Mouse (Mus musculus): ENCODE measurements around the gene Ciao1.
"Not testable (repeated sequence)": the region's sequence is repeated elsewhere in the genome, so short reads cannot be mapped to it uniquely, and the experiment has no call there.

Gene Ciao1

DNA sequence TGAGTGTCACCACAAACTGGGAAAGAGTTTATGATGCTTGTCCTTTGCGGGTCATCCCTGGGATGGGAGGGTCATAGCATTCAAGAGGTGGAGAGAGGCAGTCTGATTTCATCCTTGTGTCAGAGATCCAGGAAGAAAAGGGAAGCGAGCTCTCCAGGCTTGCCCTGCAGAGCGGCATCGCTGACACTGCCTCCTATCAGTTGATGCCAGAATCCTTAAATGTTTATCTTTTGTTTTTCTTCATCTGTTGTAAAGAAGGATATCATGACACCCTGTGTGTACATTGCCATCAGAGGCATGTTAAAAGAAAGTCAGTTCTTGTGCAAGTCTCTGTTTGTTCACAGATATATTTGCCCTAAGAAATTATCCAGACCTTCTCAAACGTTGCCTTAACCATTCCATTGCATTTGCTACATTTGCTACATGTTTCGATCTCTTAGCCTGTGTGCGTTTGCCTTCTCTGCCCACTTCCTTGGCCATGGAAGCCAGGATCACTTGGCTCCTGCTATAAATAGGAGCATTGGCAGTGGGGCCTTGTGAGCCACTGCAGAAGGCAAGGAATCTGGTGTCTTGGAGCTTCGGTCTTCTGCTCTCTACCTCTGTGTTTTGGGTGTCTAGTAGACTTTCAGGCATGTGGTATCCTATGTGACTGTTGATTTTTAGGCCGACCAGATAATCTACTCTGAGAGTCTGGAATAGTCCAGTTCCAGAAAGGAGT lies 2.8 kb upstream of the Ciao1 start:
- ATAC-seq (ENCODE audit: low TSS enrichment), result no peak

DNA sequence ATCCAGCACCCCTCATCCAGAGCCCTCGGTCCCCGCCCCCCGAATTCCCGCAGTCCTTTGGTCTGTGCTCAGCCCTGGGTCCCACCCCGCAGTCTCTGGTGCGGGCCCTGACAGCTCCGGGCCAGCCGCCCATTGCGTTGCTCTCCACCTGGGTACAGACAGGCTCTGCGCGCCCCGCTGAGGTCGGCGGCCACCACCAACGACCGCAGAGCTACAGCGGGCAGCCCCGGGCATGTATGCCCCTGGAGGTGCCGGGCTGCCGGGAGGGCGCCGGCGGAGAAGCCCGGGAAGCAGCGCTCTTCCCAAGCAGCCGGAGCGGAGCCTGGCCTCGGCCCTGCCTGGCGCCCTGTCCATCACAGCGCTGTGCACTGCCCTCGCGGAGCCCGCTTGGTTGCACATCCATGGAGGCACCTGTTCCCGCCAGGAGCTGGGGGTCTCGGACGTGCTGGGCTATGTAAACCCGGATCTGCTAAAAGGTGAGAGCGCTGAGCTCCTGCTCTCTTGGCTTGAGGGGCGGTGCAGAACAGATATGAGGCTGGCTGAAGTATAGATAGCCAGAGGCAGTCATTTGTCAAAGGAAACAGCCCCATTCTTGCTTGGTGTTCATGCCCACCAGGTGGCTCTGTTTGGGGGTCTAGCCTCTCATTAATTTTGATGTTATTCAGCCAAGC lies 853 bp upstream of the Ciao1 start:
- peak; percentile 28 for ATAC-seq (ENCODE audit: low TSS enrichment)

DNA sequence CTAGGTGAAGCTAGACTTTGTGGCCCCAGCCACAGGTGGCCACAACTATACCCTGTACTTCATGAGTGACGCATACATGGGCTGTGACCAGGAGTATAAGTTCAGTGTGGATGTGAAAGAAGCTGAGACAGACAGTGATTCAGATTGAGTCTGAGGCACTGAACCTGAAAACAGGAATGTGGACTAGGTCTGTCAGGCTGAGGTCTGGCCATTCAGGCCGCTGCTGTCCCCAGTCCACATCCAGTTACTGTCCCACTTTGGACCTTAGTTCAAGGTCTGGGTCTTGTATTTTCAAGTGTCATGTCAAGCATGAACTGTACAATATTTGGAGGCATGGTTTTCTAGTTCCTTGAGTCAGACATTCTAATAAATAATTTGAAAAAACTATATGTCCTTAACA lies 7.6 kb downstream of the Ciao1 start:
- no peak for ATAC-seq (ENCODE audit: low TSS enrichment)

- no peak for ATAC-seq (ENCODE audit: low TSS enrichment)
Measured at GRCm38 (mm10) chr2:127237897-127238610, 9.6 kb downstream of the Ciao1 start.

GRCm38 (mm10) chr2:127225261-127225660 lies 22.4 kb downstream of the Ciao1 start:
- ATAC-seq (ENCODE audit: low TSS enrichment), result no peak

DNA sequence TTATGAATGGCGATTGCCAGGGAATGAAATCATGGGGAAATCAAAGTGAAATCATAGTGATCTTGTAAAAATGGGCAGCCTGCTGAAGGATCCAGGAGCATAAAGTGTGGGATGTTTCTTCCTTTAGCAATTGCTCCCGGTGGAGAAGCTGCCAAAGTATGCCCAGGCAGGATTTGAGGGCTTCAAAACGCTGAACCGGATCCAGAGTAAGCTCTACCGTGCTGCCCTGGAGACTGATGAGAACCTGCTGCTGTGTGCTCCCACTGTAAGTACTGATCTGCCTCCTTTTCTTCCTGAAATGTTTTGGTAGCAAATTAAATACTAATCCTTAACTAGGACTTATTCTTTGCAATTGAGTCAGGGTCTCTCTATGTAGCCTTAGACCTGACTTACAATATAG lies 29.9 kb downstream of the Ciao1 start:
- no peak for ATAC-seq (ENCODE audit: low TSS enrichment)

DNA sequence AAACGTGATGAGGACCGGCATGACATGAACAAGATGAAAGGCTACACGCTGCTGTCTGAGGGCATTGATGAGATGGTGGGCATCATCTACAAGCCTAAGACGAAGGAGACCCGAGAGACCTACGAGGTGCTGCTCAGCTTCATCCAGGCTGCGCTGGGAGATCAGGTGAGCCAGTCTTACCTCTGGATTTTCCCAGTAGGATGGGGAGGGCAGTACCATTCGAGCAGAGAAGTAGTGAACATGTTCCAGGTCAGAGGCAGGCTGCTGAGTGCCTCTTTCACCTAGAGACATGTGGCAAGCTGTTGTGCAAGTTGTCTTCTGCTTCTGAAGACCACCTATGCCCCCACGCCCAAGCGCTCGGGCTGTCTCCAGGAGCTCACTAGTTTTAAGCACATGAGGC lies 36.9 kb downstream of the Ciao1 start:
- no peak for ATAC-seq (ENCODE audit: low TSS enrichment)

- no peak for ATAC-seq (ENCODE audit: low TSS enrichment)
Measured at GRCm38 (mm10) chr2:127208452-127208769, 39.2 kb downstream of the Ciao1 start.

DNA sequence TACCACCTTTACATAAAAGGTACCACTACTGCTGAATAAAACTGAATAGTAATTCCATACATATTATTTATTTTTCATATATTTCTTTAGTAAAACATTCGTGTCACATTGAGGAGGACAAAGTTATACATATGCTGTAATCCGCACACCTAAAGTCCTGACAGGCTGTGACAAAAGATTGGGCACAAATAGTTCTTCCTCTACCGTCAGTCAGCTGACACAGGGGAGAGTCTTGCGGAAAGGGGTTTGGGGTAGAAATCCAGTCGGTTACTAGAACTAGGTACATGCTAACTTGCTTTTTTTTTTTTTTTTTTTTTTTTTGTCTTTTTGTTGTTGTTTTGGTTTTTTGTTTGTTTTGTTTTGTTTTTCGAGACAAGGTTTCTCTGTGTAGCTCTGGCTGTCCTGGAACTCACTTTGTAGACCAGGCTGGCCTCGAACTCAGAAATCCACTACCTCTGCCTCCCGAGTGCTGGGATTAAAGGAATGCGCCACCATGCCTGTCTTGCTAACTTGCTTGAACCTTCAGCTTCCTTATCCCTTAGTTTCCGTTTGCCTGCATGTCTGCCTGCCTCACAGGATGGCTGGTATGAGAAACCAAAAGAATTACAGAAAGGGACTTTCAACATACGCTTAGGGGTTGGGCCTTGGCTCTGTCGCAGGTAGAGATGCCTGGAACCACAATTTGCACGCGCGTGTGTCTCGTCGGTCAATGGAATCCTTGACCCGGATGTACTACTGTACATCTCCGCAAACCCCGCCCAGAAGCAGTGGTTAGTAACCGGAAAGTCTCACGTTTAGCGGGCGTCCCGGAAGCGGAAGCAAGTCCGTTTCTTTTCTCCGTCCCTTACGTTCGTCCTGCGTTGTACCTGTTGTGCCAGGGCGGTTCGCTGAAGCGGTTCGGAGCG lies 39.8 kb downstream of the Ciao1 start, which contains the start of the genes 1810024B03Rik and Snrnp200:
Gene 1810024B03Rik (minus strand): TSS at position 734 of the 905 bp plus-strand sequence.
Gene Snrnp200 (plus strand): TSS at position 840 of the 905 bp plus-strand sequence.
- ATAC-seq (ENCODE audit: low TSS enrichment), result peak; percentile 99

DNA sequence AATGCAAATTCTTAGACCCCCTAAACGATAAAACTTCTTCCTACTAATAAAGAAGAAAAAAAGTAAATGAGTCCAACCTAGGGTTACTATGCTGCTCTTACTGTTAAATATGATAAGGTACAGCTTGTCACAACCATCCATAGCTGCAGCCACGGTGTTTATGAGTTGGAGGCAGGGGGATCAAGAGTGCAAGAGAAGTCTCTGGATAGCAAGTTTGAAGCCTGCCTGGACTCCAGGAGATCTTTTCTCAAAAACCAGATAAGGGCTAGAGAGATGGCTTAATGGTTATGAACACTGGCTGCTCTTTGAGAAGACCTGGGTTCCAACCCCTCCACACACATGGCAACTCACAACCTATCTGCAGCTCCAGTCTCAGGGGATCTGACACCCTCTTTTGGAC lies 40.7 kb downstream of the Ciao1 start:
- ATAC-seq (ENCODE audit: low TSS enrichment), result no peak

- ATAC-seq (ENCODE audit: low TSS enrichment), result not testable (repeated sequence)
Measured at GRCm38 (mm10) chr2:127205936-127206335, 41.7 kb downstream of the Ciao1 start.

DNA sequence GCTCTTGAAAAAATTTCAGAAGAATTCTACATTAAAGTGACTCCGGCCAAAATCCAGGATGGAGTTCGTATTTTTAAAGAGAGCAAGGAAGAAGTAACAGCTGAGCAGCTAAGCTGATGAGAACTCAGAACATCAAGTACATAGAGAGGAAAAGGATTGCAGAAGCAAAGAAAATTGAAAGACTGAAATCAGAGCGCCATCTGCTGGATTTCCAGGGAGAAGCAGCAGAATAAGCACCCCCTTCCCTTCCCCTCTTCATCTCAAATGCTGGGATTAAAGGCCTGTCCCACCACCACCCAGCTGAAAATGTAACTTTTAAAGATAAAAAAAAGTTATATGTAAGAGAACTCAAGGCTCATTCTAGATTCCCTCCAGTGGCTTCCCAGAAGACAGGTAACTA lies 42.7 kb downstream of the Ciao1 start:
- ATAC-seq (ENCODE audit: low TSS enrichment), result 0 out of 2 replicates have a peak, but pooled peaks have one; percentile 49
